Mouse (Mus musculus): ENCODE measurements at regions not wholly inside any gene's neighbourhood (a gene's known extent, or its start where the extent isn't known, plus 50 kb on each side); places are given as distances from the start of the nearest gene placed in this dataset.

DNA sequence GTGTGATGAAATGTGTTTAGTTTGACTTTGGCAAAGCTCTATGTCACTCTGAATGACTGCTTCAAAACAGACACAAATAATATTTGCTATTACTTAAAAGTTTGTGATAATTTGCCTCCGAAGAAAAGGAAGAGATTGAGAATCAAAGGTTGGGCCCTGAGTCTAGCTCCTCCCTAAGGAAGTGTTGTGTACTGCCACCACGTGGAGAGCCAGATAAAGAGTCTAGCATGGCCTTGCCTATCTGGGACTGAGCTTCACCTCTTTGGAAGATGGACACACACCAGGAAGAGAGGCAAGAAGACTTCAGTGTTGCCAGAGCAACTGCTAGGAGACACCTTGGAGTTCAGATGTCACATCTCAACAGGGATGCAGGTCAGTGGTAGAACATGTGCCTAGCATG is 258.5 kb downstream of the Cog6 start:
- DNase-seq (ENCODE audit: low spot score in 2 of 2): peak in 1 of 2 experiments; percentile 62

DNA sequence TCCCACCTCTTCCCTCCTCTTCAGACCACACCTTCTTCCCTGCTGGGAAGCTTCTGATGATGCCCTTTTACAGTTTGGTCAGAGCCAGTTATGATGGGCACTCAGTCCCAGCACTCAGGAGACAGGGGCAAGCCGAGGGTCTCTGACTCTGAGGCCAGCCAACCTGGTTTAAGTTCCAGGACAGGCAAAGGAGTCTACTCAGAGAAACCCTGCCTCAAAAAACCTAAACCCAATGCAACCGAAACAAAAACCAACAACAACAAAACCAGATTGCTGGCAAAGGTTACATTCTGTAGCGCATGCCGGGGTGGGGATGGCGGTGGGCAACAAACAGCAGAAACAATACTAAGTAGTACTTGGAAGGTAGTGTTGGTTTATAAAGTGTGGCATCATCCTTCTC is 260.2 kb downstream of the Cog6 start:
- no peak for DNase-seq (ENCODE audit: low spot score in 2 of 2)

GRCm38 (mm10) chr3:52756006-52756405 is 261.0 kb downstream of the Cog6 start:
- DNase-seq (ENCODE audit: low spot score in 2 of 2): no peak

- DNase-seq (ENCODE audit: low spot score in 2 of 2): peak in 1 of 2 experiments; percentile 40
Measured at GRCm38 (mm10) chr3:52754978-52755377, 262.1 kb downstream of the Cog6 start.

DNA sequence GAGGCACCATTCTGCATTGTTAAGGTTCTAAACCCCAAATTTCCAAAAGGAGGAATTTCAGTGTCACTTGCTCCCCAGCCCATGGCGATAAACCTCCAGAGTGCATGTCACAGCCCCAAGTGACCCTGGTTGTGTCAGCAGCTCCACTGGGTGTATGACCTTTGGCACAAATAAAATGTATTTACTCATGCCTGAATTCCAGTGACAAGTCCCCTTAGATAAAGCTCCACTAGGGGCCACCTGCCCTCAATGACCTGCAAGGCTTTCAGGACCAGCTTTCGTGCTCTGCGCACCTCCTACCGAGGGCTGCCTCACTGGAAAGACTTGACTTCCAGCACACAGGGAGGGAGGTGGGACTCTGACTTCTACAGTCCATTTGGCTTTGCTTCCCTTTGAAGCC is 262.6 kb downstream of the Cog6 start:
- no peak for DNase-seq (ENCODE audit: low spot score in 2 of 2)

DNA sequence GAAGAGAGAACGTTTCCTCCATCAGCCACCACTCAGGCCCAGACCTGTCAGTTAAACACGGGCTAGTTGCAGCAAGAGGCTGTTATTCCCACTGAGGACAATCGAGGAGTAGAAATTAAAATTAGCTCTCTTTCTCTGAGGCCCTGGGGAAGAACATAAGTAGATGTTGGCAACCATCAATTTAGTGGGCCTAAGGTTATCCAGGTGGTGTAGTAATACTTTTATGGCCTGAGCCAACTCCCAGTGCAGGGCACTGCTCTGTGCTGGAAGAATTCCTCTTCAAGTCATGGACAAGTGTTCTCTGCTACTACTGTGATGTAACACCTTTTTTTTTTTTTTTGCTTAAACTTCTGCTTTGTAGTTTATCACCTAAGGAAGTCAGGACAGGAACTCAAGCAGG is 270.1 kb downstream of the Cog6 start:
- DNase-seq (ENCODE audit: low spot score in 2 of 2): no peak

DNA sequence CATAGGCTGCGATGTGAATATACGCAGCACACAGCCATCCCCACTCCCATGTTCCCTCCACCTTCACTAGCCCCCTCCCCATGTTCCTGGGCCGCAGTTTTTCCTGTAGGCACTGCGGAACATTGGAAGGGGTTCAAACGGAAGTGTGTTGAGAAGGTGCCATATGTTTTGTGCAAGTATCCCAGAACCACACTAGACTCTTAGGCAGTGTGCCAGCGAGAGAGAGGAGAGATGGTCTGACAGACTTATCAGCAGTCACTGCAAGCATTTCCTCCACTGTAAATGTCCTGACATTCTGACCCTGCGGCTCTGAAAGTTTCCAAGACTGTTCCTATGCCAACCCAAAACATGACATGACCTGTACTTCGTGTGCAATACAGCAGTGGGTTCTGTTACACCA is 272.7 kb downstream of the Cog6 start:
- no peak for DNase-seq (ENCODE audit: low spot score in 2 of 2)

- peak in 1 of 2 experiments; percentile 27 for DNase-seq (ENCODE audit: low spot score in 2 of 2)
Measured at GRCm38 (mm10) chr3:52740466-52741026, 276.5 kb downstream of the Cog6 start.

DNA sequence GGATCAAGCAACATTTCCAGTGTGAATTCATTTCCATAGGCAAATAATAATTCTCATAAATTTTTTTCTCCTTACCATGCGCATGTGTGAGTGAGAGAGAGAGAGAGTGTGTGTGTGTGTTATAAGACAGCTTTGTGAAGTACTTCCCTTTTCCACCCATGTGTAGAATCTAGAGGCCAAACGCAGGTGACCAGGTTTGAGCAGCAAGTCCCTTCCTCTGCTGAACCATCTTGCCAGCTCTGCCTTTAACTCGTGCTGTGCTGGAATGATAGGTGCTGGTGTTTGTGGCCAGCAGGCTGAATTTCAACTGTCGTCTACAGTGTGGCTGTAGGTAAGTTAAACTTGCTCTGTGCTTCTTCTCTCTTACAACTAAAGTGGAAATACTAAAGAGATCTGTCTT is 277.5 kb downstream of the Cog6 start:
- DNase-seq (ENCODE audit: low spot score in 2 of 2): peak in 1 of 2 experiments; percentile 32

DNA sequence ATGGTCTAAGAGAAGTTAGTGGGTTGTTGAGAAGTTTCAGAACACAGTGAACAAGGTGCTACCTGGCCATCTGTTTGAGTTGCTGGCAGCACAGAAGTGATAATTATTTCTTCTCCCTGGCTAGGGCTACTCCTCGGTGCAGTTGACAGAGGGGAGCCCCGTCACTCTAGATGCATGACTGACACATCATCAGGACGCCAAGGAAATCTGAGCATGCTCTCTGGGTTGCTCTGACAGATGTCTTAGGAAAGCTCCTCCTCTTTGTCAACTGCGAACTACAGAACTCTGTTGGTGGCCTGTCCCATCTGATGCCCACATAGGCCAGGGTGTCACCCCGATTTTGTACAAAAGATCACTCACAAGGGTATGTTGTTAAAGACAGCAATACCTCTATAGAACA is 278.7 kb downstream of the Cog6 start:
- DNase-seq (ENCODE audit: low spot score in 2 of 2): no peak

DNA sequence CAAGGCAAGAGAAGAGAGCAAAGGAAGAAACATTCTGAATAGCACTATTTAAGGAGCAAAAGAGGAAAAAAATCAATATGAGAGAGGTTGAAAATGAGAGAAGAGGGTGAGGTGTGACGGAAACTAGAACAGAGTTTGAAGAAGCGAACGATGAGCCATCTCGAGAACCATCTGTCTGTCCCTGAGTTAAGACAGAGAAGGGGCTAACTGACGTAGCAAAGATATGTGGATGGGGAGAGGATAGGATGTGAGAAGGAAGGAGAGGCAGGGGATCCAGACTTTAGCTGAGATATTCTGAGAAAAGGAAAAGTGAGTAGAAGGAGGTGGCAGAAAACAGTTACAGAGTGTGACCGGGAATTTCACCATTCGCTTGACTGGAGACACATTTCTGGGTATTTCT is 281.1 kb downstream of the Cog6 start:
- no peak for DNase-seq (ENCODE audit: low spot score in 2 of 2)

- peak in 1 of 2 experiments; percentile 45 for DNase-seq (ENCODE audit: low spot score in 2 of 2)
Measured at GRCm38 (mm10) chr3:52731941-52732340, 285.1 kb downstream of the Cog6 start.

GRCm38 (mm10) chr3:52731491-52731890 is 285.5 kb downstream of the Cog6 start:
- no peak for DNase-seq (ENCODE audit: low spot score in 2 of 2)

- no peak for DNase-seq (ENCODE audit: low spot score in 2 of 2)
Measured at GRCm38 (mm10) chr3:52729731-52730130, 287.3 kb downstream of the Cog6 start.

DNA sequence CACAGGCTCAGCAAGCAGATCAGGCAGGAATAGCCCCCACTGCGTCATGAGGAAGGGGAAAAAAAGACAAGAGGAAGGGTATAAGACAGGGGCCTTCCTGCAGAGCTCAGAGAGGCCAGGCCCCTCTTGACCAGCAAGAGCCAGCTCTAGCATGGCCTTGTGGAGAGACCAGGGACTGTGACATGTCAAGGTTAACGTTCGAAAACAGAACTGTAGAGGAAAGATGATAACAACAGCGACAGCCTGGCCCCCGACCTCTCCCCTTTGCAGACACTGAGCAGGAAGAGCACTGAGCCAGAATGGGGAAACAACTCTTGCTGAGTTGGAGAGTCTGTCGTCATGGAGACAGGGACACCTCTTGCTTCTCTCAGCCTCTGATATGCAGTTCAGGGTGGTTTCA is 288.2 kb downstream of the Cog6 start:
- no peak for DNase-seq (ENCODE audit: low spot score in 2 of 2)

GRCm38 (mm10) chr3:52728426-52728825 is 288.6 kb downstream of the Cog6 start:
- no peak for DNase-seq (ENCODE audit: low spot score in 2 of 2)

DNA sequence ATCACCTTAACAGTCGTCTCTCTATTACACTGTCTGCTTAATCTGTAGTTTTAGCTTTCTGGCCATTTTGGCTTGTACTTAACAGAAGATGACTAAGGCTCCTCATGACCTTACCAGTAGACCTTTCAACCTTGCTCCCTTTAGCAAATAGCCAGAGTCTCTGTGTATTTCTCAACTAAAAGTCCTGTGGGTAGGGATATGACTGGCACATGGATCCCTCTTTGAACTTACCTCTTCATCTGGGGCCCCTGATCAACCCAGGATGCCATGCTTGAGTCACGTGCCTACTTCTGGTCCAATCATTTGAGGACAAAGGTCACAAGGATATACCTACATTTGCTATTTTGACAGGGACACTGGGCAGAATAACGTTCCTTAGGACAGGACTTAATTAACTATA is 292.7 kb downstream of the Cog6 start:
- DNase-seq (ENCODE audit: low spot score in 2 of 2): no peak

DNA sequence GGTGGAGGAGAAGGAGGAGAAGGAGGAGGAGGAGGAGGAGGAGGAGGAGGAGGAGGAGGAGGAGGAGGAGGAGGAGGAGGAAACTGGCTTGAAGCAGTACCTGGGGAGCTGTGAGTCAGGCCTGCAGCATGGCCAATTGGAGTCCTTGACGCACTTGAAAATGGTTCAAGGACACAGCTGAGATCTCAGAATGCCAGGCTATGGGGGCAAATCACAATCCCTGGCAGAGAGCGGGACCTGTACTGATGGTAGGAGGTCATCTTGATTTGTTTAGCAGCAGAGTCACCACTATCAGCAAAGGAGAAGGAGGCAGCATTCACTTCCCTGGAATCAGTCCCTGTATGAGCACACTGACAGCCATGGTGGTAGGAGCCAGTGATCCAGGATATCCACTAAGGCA is 294.1 kb downstream of the Cog6 start:
- DNase-seq (ENCODE audit: low spot score in 2 of 2): no peak

- DNase-seq (ENCODE audit: low spot score in 2 of 2): no peak
Measured at GRCm38 (mm10) chr3:52719181-52719580, 297.9 kb downstream of the Cog6 start.

GRCm38 (mm10) chr3:52717324-52717723 is 299.7 kb downstream of the Cog6 start:
- DNase-seq (ENCODE audit: low spot score in 2 of 2): no peak

DNA sequence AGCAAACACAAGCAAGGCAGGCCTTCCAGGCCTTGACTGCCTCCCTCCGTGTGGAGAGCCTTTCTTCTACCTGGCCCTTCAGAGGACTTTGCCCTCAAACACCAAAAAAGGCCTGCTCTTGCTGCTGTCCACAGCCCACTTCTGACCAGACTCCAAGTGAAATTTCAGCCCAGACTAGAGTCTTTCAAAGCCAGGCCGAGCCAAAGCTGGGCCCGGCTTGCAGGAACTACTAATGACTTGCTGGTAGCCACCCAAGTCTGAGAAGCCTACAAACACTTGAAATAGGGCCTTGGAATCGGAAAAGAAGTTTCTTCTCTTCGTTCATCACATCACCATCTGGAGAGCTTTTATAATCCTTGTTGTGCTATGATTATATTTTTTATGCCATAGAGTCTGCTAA is 304.9 kb downstream of the Cog6 start:
- no peak for DNase-seq (ENCODE audit: low spot score in 2 of 2)

DNA sequence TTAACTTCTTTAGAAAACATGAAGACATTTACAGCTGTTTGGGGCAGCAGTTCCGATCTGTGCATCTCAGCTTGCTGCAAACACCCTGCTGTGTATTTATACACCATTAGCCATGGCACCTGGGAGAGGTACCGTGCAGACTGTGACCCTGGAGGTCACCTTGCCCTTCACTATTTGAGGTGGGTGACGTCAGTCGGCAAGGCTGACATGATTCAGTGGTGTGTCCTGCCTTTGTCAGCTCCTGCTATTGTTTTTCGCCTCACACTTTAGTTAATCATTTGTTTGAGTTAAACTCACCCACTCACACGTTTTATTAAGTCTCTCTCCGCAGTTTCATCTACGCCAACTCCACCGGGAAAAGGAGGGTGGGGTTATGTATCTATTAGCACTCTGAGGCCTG is 305.9 kb downstream of the Cog6 start:
- no peak for DNase-seq (ENCODE audit: low spot score in 2 of 2)

GRCm38 (mm10) chr3:52708746-52709145 is 308.3 kb downstream of the Cog6 start:
- no peak for DNase-seq (ENCODE audit: low spot score in 2 of 2)

DNA sequence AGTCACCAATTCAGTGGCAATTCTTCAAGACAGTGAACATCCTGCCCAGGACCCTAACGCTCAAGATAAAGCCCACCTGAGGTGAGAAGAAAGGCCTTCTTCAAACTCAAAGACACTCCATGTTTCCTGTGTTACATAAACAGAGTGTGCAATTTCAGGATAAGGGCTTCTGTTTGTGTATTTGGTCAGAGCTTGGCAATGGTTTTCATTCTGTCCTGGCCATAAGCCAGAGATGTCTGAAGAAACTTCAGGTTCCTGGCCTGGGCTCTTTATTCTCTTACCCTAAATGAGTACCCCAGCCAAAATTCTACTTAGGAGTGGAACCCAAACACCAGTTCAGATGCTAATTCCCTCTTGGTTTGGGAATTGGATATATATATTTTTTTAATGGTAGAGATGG is 308.7 kb downstream of the Cog6 start:
- DNase-seq (ENCODE audit: low spot score in 2 of 2): no peak
